Mouse (Mus musculus): Measurements from ENCODE around the gene Gabbr1. TPM values are rescaled to one million over a fixed set of nuclear protein-coding genes. Genes with fewer than 3 reads are reported as not detected.

Gene Gabbr1
- total RNA-seq, 1 experiment from 2014 or later = 34.7 TPM

GRCm38 (mm10) chr17:37029162-37029561 is 16.6 kb upstream of the Gabbr1 start:
- no peak for ATAC-seq (ENCODE audit: extremely low read depth, insufficient number of reproducible peaks, low FRiP score, poor library complexity, severe bottlenecking)

GRCm38 (mm10) chr17:37039127-37039894 is 6.5 kb upstream of the Gabbr1 start:
- no peak for ATAC-seq (ENCODE audit: extremely low read depth, insufficient number of reproducible peaks, low FRiP score, poor library complexity, severe bottlenecking)

GRCm38 (mm10) chr17:37044651-37045244 is 1.0 kb upstream of the Gabbr1 start:
- ATAC-seq (ENCODE audit: extremely low read depth, insufficient number of reproducible peaks, low FRiP score, poor library complexity, severe bottlenecking) = peak; percentile 52

GRCm38 (mm10) chr17:37046312-37047112 is 746 bp downstream of the Gabbr1 start:
- peak; percentile 20; the same call in 1 of the 2 replicates for ATAC-seq (ENCODE audit: extremely low read depth, insufficient number of reproducible peaks, low FRiP score, poor library complexity, severe bottlenecking)

- ATAC-seq (ENCODE audit: extremely low read depth, insufficient number of reproducible peaks, low FRiP score, poor library complexity, severe bottlenecking) = no peak
Observed at GRCm38 (mm10) chr17:37047332-37047976, 1.7 kb downstream of the Gabbr1 start.

GRCm38 (mm10) chr17:37047981-37048380 is 2.2 kb downstream of the Gabbr1 start:
- no peak for ATAC-seq (ENCODE audit: extremely low read depth, insufficient number of reproducible peaks, low FRiP score, poor library complexity, severe bottlenecking)

GRCm38 (mm10) chr17:37048383-37048782 is 2.6 kb downstream of the Gabbr1 start:
- no peak for ATAC-seq (ENCODE audit: extremely low read depth, insufficient number of reproducible peaks, low FRiP score, poor library complexity, severe bottlenecking)

- ATAC-seq (ENCODE audit: extremely low read depth, insufficient number of reproducible peaks, low FRiP score, poor library complexity, severe bottlenecking) = 0 out of 2 replicates have a peak, but pooled peaks have one; percentile 14
Observed at GRCm38 (mm10) chr17:37049570-37050310, 4.0 kb downstream of the Gabbr1 start.

GRCm38 (mm10) chr17:37050399-37050798 is 4.6 kb downstream of the Gabbr1 start:
- ATAC-seq (ENCODE audit: extremely low read depth, insufficient number of reproducible peaks, low FRiP score, poor library complexity, severe bottlenecking) = peak; percentile 27

GRCm38 (mm10) chr17:37050876-37051275 is 5.1 kb downstream of the Gabbr1 start:
- no peak for ATAC-seq (ENCODE audit: extremely low read depth, insufficient number of reproducible peaks, low FRiP score, poor library complexity, severe bottlenecking)

GRCm38 (mm10) chr17:37051745-37052144 is 6.0 kb downstream of the Gabbr1 start:
- ATAC-seq (ENCODE audit: extremely low read depth, insufficient number of reproducible peaks, low FRiP score, poor library complexity, severe bottlenecking) = no peak

- ATAC-seq (ENCODE audit: extremely low read depth, insufficient number of reproducible peaks, low FRiP score, poor library complexity, severe bottlenecking) = no peak
Observed at GRCm38 (mm10) chr17:37056957-37057356, 11.2 kb downstream of the Gabbr1 start.

GRCm38 (mm10) chr17:37061435-37061834 is 15.7 kb downstream of the Gabbr1 start:
- ATAC-seq (ENCODE audit: extremely low read depth, insufficient number of reproducible peaks, low FRiP score, poor library complexity, severe bottlenecking) = no peak

- no peak for ATAC-seq (ENCODE audit: extremely low read depth, insufficient number of reproducible peaks, low FRiP score, poor library complexity, severe bottlenecking)
Observed at GRCm38 (mm10) chr17:37062101-37062641, 16.4 kb downstream of the Gabbr1 start.

GRCm38 (mm10) chr17:37063063-37063462 is 17.3 kb downstream of the Gabbr1 start:
- ATAC-seq (ENCODE audit: extremely low read depth, insufficient number of reproducible peaks, low FRiP score, poor library complexity, severe bottlenecking) = no peak

- ATAC-seq (ENCODE audit: extremely low read depth, insufficient number of reproducible peaks, low FRiP score, poor library complexity, severe bottlenecking) = no peak
Observed at GRCm38 (mm10) chr17:37063686-37064495, 18.1 kb downstream of the Gabbr1 start.

GRCm38 (mm10) chr17:37065993-37066392 is 20.2 kb downstream of the Gabbr1 start:
- ATAC-seq (ENCODE audit: extremely low read depth, insufficient number of reproducible peaks, low FRiP score, poor library complexity, severe bottlenecking) = no peak

Data from neutrophil, adult 5-6 weeks (primary cell).